ENCODE assay signal across 11 mouse cellular contexts in the genomic region with DNA sequence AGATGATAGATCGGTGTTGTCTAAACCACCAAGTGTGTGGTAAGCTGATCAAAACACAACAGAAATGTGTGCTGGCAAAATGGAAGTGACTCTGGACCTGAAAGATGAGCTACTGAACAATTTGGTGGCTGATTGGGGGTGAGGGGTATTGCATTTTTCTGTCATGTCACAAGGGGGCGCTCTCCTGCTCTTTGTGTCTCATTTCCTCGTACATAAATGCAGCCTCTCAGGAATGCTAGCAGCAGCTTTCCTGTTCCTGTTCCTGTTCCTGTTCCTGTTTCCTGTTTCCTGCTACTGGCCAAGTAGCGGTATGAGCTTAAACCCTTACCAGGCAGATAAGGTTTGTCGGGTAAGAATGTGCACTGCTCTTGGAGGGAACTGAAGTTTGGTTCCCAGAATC.
DNase-seq lines count a peak whose midpoint lies in the region; ATAC-seq and TF ChIP-seq lines count a peak whose summit lies in the region.
"Had no signal": no experiment of that assay in that cellular context is flagged by ENCODE, and none has a peak within 500 bp of the region (broad histone marks: within the 10 kb centered on the region; RNA-seq: fewer than 3 reads in every experiment).

No protein-coding gene starts in this region.

- DNase-seq in hindbrain, embryonic 11.5 days (ENCODE audit: low spot score) = peak; percentile 47
- DNase-seq in hindbrain, embryonic 14.5 days (ENCODE audit: low spot score) = no peak
- peak; percentile 37 for DNase-seq in thymus, postnatal 0 days (ENCODE audit: low spot score)
- DNase-seq in thymus, postnatal 36 days = no peak
- DNase-seq in stomach, postnatal 0 days (ENCODE audit: low spot score) = no peak
- no peak for DNase-seq in gastrocnemius, postnatal 10 days
- DNase-seq: adrenal gland, adult 8-10 months had no signal

- no peaks in the 10 kb centered on the region for H3K9me3 ChIP-seq in hindbrain, embryonic 11.5 days (ENCODE audit: control insufficient read depth, low read length)
- H3K9me3 ChIP-seq in hindbrain, embryonic 14.5 days (ENCODE audit: control insufficient read depth, low read length) = no peaks in the 10 kb centered on the region
- H3K9me3 ChIP-seq in stomach, postnatal 0 days (ENCODE audit: control insufficient read depth, low read length) = no peaks in the 10 kb centered on the region
- no peaks in the 10 kb centered on the region for H3K9me3 ChIP-seq in heart, embryonic 11.5 days (replicated peaks; ENCODE audit: control insufficient read depth, low read length)
- H3K9me3 ChIP-seq: neural tube, embryonic 13.5 days; stomach, embryonic 15.5 days had no signal

- H3K4me3 ChIP-seq in hindbrain, embryonic 11.5 days (ENCODE audit: low read depth, low read length) = no peak overlapping the region
- H3K4me3 ChIP-seq in hindbrain, embryonic 14.5 days (replicated peaks; ENCODE audit: low read length) = no peak overlapping the region
- no peak overlapping the region for H3K4me3 ChIP-seq in bone marrow, adult 2 months (replicated peaks; ENCODE audit: control insufficient read depth, low read depth, low read length)
- H3K4me3 ChIP-seq in stomach, postnatal 0 days (ENCODE audit: low read depth, low read length) = no peak overlapping the region
- H3K4me3 ChIP-seq in heart, embryonic 11.5 days (ENCODE audit: low read depth, low read length) = no peak overlapping the region
- H3K4me3 ChIP-seq: neural tube, embryonic 13.5 days; stomach, embryonic 15.5 days had no signal

- 55% methylated on average over 5 of the region's 5 CpGs for WGBS in hindbrain, embryonic 11.5 days
- WGBS in hindbrain, embryonic 14.5 days = 65% methylated on average over 5 of the region's 5 CpGs
- WGBS in bone marrow, adult 2 months = 34% methylated on average over 5 of the region's 5 CpGs
- 49% methylated on average over 5 of the region's 5 CpGs for WGBS in stomach, postnatal 0 days
- 42% methylated on average over 5 of the region's 5 CpGs for WGBS in heart, embryonic 11.5 days (ENCODE audit: insufficient replicate concordance)

- no peak for ATAC-seq in hindbrain, embryonic 11.5 days (ENCODE audit: low FRiP score)
- no peak for ATAC-seq in hindbrain, embryonic 14.5 days (ENCODE audit: low FRiP score)
- no peak for ATAC-seq in stomach, postnatal 0 days (ENCODE audit: low FRiP score, low TSS enrichment)
- no peak for ATAC-seq in heart, embryonic 11.5 days (replicated peaks; ENCODE audit: insufficient number of reproducible peaks, low FRiP score, low TSS enrichment)

- H3K4me1 ChIP-seq in hindbrain, embryonic 11.5 days (replicated peaks; ENCODE audit: control insufficient read depth, insufficient read depth, low read length) = no peaks in the 10 kb centered on the region
- no peaks in the 10 kb centered on the region for H3K4me1 ChIP-seq in hindbrain, embryonic 14.5 days (replicated peaks; ENCODE audit: control insufficient read depth, insufficient read depth, low read length)
- H3K4me1 ChIP-seq in bone marrow, adult 2 months (ENCODE audit: control insufficient read depth, insufficient read depth, low read length) = no peaks in the 10 kb centered on the region
- H3K4me1 ChIP-seq in stomach, postnatal 0 days (replicated peaks; ENCODE audit: control insufficient read depth, insufficient read depth) = no peaks in the 10 kb centered on the region
- H3K4me1 ChIP-seq in heart, embryonic 11.5 days (ENCODE audit: control insufficient read depth, insufficient read depth, low read length) = 0 out of 2 replicates have a peak, but pooled peaks cover 6% of the 10 kb centered on the region
- H3K4me1 ChIP-seq: neural tube, embryonic 13.5 days had no signal

- no peaks in the 10 kb centered on the region for H3K27me3 ChIP-seq in hindbrain, embryonic 11.5 days (ENCODE audit: control insufficient read depth, insufficient read depth, low read length)
- no peaks in the 10 kb centered on the region for H3K27me3 ChIP-seq in hindbrain, embryonic 14.5 days (ENCODE audit: control insufficient read depth, insufficient read depth, low read length)
- H3K27me3 ChIP-seq in stomach, postnatal 0 days (ENCODE audit: control insufficient read depth, insufficient read depth, low read length) = no peaks in the 10 kb centered on the region
- no peaks in the 10 kb centered on the region for H3K27me3 ChIP-seq in heart, embryonic 11.5 days (ENCODE audit: control insufficient read depth, insufficient read depth, low read length)
- H3K27me3 ChIP-seq: neural tube, embryonic 13.5 days; stomach, embryonic 15.5 days had no signal

- no peak for TF ChIP-seq EP300 in stomach, postnatal 0 days (optimal IDR thresholded peaks at IDR 0.05)

- TF ChIP-seq CTCF in bone marrow, adult 2 months (IDR thresholded peaks at IDR 0.05; ENCODE audit: control insufficient read depth, insufficient read depth, low read length) = peak; percentile 21; the same call in 1 of the 2 replicates
- peak; percentile 60 for TF ChIP-seq CTCF in stomach, postnatal 0 days (IDR thresholded peaks at IDR 0.05; ENCODE audit: low read depth)

- H3K27ac ChIP-seq in hindbrain, embryonic 11.5 days (ENCODE audit: low read depth, low read length) = no peak overlapping the region
- H3K27ac ChIP-seq in hindbrain, embryonic 14.5 days = no peak overlapping the region
- no peak overlapping the region for H3K27ac ChIP-seq in bone marrow, adult 2 months (ENCODE audit: control insufficient read depth, insufficient read depth, low read depth, low read length, poor library complexity)
- no peak overlapping the region for H3K27ac ChIP-seq in stomach, postnatal 0 days (replicated peaks)
- H3K27ac ChIP-seq in heart, embryonic 11.5 days (ENCODE audit: low read depth, low read length) = no peak overlapping the region
- H3K27ac ChIP-seq: neural tube, embryonic 13.5 days had no signal

- no peak overlapping the region for H3K4me2 ChIP-seq in hindbrain, embryonic 11.5 days (replicated peaks; ENCODE audit: low read depth, low read length)
- H3K4me2 ChIP-seq in hindbrain, embryonic 14.5 days (replicated peaks) = no peak overlapping the region
- no peak overlapping the region for H3K4me2 ChIP-seq in stomach, postnatal 0 days (replicated peaks; ENCODE audit: low read depth)
- no peak overlapping the region for H3K4me2 ChIP-seq in heart, embryonic 11.5 days
- H3K4me2 ChIP-seq: neural tube, embryonic 13.5 days; stomach, embryonic 15.5 days had no signal

- no peak for TF ChIP-seq POLR2A in bone marrow, adult 2 months (IDR thresholded peaks at IDR 0.05; ENCODE audit: borderline replicate concordance, control insufficient read depth, low read depth, low read length)

- no peak overlapping the region for H3K9ac ChIP-seq in hindbrain, embryonic 11.5 days (ENCODE audit: low read depth, low read length)
- H3K9ac ChIP-seq in hindbrain, embryonic 14.5 days = no peak overlapping the region
- H3K9ac ChIP-seq in stomach, postnatal 0 days (ENCODE audit: low read length) = no peak overlapping the region
- no peak overlapping the region for H3K9ac ChIP-seq in heart, embryonic 11.5 days (ENCODE audit: low read depth, low read length)
- H3K9ac ChIP-seq: neural tube, embryonic 13.5 days; stomach, embryonic 15.5 days had no signal

- H3K36me3 ChIP-seq in hindbrain, embryonic 11.5 days (ENCODE audit: control insufficient read depth, insufficient read depth, low read length) = no peaks in the 10 kb centered on the region
- H3K36me3 ChIP-seq in hindbrain, embryonic 14.5 days (replicated peaks; ENCODE audit: control insufficient read depth, insufficient read depth) = no peaks in the 10 kb centered on the region
- H3K36me3 ChIP-seq in stomach, postnatal 0 days (ENCODE audit: control insufficient read depth, insufficient read depth, low read length) = no peaks in the 10 kb centered on the region
- no peaks in the 10 kb centered on the region for H3K36me3 ChIP-seq in heart, embryonic 11.5 days (ENCODE audit: control insufficient read depth, insufficient read depth, low read length)
- H3K36me3 ChIP-seq: neural tube, embryonic 13.5 days; stomach, embryonic 15.5 days had no signal

Comparison
In these comparisons a context has a peak if more than half of its experiments do, and no peak if none do; other contexts are left out.
1. DNase-seq: peak in hindbrain, embryonic 11.5 days (single experiment) and thymus, postnatal 0 days (single experiment); none in hindbrain, embryonic 14.5 days (single experiment), thymus, postnatal 36 days (0 of 2), stomach, postnatal 0 days (single experiment) and gastrocnemius, postnatal 10 days (single experiment).